Mouse (Mus musculus): ENCODE results near the gene Ntn4. TPM values are rescaled to one million over a fixed set of nuclear protein-coding genes. Genes with fewer than 3 reads are reported as not detected.
"Not testable (repeated sequence)": the region's sequence is repeated elsewhere in the genome, so short reads cannot be mapped to it uniquely, and the experiment has no call there.

Ntn4 gene
- polyA plus RNA-seq, 1 experiment = 6.2 TPM

- Histone ChIP-seq H3K4me3 (ENCODE audit: extremely low read depth, insufficient read depth, insufficient read length) (no peak overlapping the region), H3K4me1 (ENCODE audit: control insufficient read depth, insufficient read depth, insufficient read length) (0 out of 2 replicates have a peak, but pooled peaks cover 6% of the 10 kb centered on the region), H3K36me3 (ENCODE audit: control insufficient read depth, insufficient read depth, low read length) (no peaks in the 10 kb centered on the region), H3K27ac (ENCODE audit: insufficient read depth, low read length) (no peak overlapping the region), H3K27me3 (ENCODE audit: control insufficient read depth, insufficient read depth, low read length) (no peaks in the 10 kb centered on the region)
- DNase-seq (ENCODE audit: low read depth in 1 of 2, low spot score in 2 of 2) = no peak
- WGBS = 82% methylated on average over 18 of the region's 18 CpGs
- TF ChIP-seq CTCF (IDR thresholded peaks at IDR 0.05; ENCODE audit: extremely low read depth, insufficient read depth, insufficient read length, insufficient replicate concordance) (no peak), POLR2A (IDR thresholded peaks at IDR 0.05; ENCODE audit: low read depth, low read length) (no peak)
These were observed 41.8 kb downstream of the Ntn4 start for GRCm38 (mm10) chr10:93682185-93682747.

DNA sequence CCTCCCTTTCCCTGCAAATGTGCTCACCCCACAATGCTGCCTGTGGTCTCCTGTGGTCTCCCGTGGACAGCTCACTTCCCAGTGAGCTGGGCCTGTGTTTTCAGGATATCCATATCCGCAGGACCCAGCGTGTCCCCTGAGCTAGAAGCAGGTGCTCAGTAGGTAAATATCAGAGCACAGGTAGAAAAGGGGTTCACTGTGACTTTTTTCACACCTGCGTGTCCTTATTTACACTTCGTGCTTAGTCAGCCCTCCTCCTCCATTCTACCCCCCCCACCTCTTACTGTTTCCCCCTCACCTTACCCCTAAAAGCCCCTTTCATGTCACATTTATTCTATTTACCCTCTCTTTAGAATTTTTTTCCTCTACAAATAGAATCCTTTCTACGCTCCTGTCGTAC is 42.7 kb downstream of the Ntn4 start:
- Histone ChIP-seq H3K4me1 (ENCODE audit: control insufficient read depth, insufficient read depth, insufficient read length) (0 out of 2 replicates have a peak, but pooled peaks cover 6% of the 10 kb centered on the region), H3K27ac (ENCODE audit: insufficient read depth, low read length) (no peak overlapping the region), H3K36me3 (ENCODE audit: control insufficient read depth, insufficient read depth, low read length) (no peaks in the 10 kb centered on the region), H3K4me3 (ENCODE audit: extremely low read depth, insufficient read depth, insufficient read length) (no peak overlapping the region), H3K27me3 (ENCODE audit: control insufficient read depth, insufficient read depth, low read length) (no peaks in the 10 kb centered on the region)
- TF ChIP-seq CTCF (IDR thresholded peaks at IDR 0.05; ENCODE audit: extremely low read depth, insufficient read depth, insufficient read length, insufficient replicate concordance) (no peak), POLR2A (IDR thresholded peaks at IDR 0.05; ENCODE audit: low read depth, low read length) (no peak)
- DNase-seq (ENCODE audit: low read depth in 1 of 2, low spot score in 2 of 2) = no peak
- WGBS = 87% methylated on average over 7 of the region's 7 CpGs

DNA sequence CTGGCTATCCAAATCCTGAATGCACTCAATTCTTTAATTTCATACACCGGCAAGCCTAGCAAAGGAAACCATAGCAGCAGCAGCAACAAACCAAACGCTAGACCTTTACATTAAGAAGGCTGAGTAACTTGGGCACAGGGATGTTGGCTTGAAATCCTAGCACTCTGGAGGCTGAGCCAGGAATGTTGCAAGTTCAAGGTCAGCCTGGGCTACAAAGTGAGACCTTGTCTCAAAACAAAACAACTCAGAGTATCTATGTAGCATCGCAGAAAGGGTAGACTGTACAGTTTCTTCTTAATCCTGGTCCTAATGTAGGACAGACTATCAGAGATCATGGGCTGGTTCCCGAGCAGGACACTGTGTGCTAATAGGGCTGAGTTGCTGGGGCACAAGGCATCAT is 43.4 kb downstream of the Ntn4 start:
- TF ChIP-seq POLR2A (IDR thresholded peaks at IDR 0.05; ENCODE audit: low read depth, low read length) (no peak), CTCF (IDR thresholded peaks at IDR 0.05; ENCODE audit: extremely low read depth, insufficient read depth, insufficient read length, insufficient replicate concordance) (no peak)
- Histone ChIP-seq H3K36me3 (ENCODE audit: control insufficient read depth, insufficient read depth, low read length) (no peaks in the 10 kb centered on the region), H3K4me3 (ENCODE audit: extremely low read depth, insufficient read depth, insufficient read length) (no peak overlapping the region), H3K27ac (ENCODE audit: insufficient read depth, low read length) (no peak overlapping the region), H3K4me1 (ENCODE audit: control insufficient read depth, insufficient read depth, insufficient read length) (peaks cover 6% of the 10 kb centered on the region; the same call in 1 of the 2 replicates), H3K27me3 (ENCODE audit: control insufficient read depth, insufficient read depth, low read length) (no peaks in the 10 kb centered on the region)
- WGBS = 86% methylated on average over 4 of the region's 4 CpGs
- no peak for DNase-seq (ENCODE audit: low read depth in 1 of 2, low spot score in 2 of 2)

- DNase-seq (ENCODE audit: low read depth in 1 of 2, low spot score in 2 of 2); H3K27me3 ChIP-seq (ENCODE audit: control insufficient read depth, insufficient read depth, low read length); H3K4me3 ChIP-seq (ENCODE audit: extremely low read depth, insufficient read depth, insufficient read length); H3K36me3 ChIP-seq (ENCODE audit: control insufficient read depth, insufficient read depth, low read length); H3K4me1 ChIP-seq (ENCODE audit: control insufficient read depth, insufficient read depth, insufficient read length); H3K27ac ChIP-seq (ENCODE audit: insufficient read depth, low read length): not testable (repeated sequence)
- WGBS = 63% methylated on average over 3 of the region's 3 CpGs
These were observed 44.9 kb downstream of the Ntn4 start for GRCm38 (mm10) chr10:93685416-93685815.

GRCm38 (mm10) chr10:93686579-93686978 is 46.1 kb downstream of the Ntn4 start:
- TF ChIP-seq CTCF (IDR thresholded peaks at IDR 0.05; ENCODE audit: extremely low read depth, insufficient read depth, insufficient read length, insufficient replicate concordance) = no peak
- TF ChIP-seq POLR2A (IDR thresholded peaks at IDR 0.05; ENCODE audit: low read depth, low read length) = no peak
- Histone ChIP-seq H3K4me3 (ENCODE audit: extremely low read depth, insufficient read depth, insufficient read length) (no peak overlapping the region), H3K36me3 (ENCODE audit: control insufficient read depth, insufficient read depth, low read length) (no peaks in the 10 kb centered on the region), H3K27ac (ENCODE audit: insufficient read depth, low read length) (no peak overlapping the region), H3K4me1 (ENCODE audit: control insufficient read depth, insufficient read depth, insufficient read length) (peaks cover 2% of the 10 kb centered on the region), H3K27me3 (ENCODE audit: control insufficient read depth, insufficient read depth, low read length) (no peaks in the 10 kb centered on the region)
- 97% methylated on average over 6 of the region's 6 CpGs for WGBS
- no peak for DNase-seq (ENCODE audit: low read depth in 1 of 2, low spot score in 2 of 2)

- Histone ChIP-seq H3K27ac (ENCODE audit: insufficient read depth, low read length) (no peak overlapping the region), H3K27me3 (ENCODE audit: control insufficient read depth, insufficient read depth, low read length) (no peaks in the 10 kb centered on the region), H3K4me1 (ENCODE audit: control insufficient read depth, insufficient read depth, insufficient read length) (peaks cover 2% of the 10 kb centered on the region), H3K36me3 (ENCODE audit: control insufficient read depth, insufficient read depth, low read length) (no peaks in the 10 kb centered on the region), H3K4me3 (ENCODE audit: extremely low read depth, insufficient read depth, insufficient read length) (no peak overlapping the region)
- TF ChIP-seq POLR2A (IDR thresholded peaks at IDR 0.05; ENCODE audit: low read depth, low read length) (no peak), CTCF (IDR thresholded peaks at IDR 0.05; ENCODE audit: extremely low read depth, insufficient read depth, insufficient read length, insufficient replicate concordance) (no peak)
- 85% methylated on average over 3 of the region's 3 CpGs for WGBS
- DNase-seq (ENCODE audit: low read depth in 1 of 2, low spot score in 2 of 2) = no peak
These were observed 47.3 kb downstream of the Ntn4 start for GRCm38 (mm10) chr10:93687781-93688180.

DNA sequence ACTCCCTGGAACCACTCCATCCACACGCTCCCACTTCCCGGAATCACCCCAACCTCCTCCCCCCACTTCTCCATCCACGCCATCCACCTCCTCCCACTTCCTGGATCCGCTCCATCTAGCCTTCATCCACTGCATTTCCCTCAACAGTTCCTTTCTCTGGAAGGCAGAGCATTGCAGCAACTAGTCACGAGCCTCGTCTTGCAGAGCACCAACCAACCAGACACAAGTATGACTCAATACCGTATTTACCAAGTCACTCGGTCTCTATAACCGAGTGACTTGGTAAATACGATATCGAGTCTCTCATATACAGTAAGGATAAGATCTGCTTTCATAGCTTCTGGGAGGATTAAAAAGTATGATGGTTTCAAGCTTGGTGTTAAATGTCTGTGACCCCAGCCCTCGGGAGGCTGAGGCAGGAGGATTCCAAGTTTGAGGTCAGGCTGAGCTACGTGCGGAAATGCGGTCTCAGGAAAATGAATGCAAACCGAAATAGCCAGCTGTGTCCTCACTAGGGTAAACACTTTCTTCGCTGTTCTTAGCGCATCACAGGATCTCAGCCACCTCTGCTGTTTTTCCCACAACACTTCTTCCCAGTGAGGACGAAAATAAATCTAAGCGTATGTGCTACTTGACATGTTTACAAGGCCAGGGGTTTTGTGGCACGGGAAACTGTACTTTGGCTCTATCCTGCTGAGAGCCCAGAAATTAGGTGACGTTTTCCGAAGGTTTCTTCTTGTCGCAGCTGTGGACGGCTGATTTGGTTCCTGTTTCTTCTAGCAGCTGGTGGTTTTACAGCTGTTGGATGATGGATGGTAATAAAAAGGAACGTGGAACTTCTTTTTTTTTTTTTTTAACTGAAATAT is 48.1 kb downstream of the Ntn4 start:
- Histone ChIP-seq H3K4me1 (ENCODE audit: control insufficient read depth, insufficient read depth, insufficient read length) (peaks cover 2% of the 10 kb centered on the region), H3K27ac (ENCODE audit: insufficient read depth, low read length) (no peak overlapping the region), H3K27me3 (ENCODE audit: control insufficient read depth, insufficient read depth, low read length) (no peaks in the 10 kb centered on the region), H3K4me3 (ENCODE audit: extremely low read depth, insufficient read depth, insufficient read length) (no peak overlapping the region; the same call in 1 of the 2 replicates), H3K36me3 (ENCODE audit: control insufficient read depth, insufficient read depth, low read length) (no peaks in the 10 kb centered on the region)
- WGBS = 33% methylated on average over 26 of the region's 26 CpGs
- DNase-seq (ENCODE audit: low read depth in 1 of 2, low spot score in 2 of 2) = no peak
- TF ChIP-seq CTCF (IDR thresholded peaks at IDR 0.05; ENCODE audit: extremely low read depth, insufficient read depth, insufficient read length, insufficient replicate concordance) (no peak), POLR2A (IDR thresholded peaks at IDR 0.05; ENCODE audit: low read depth, low read length) (no peak)

Measured in spleen, adult 2 months (tissue).